Mouse (Mus musculus) embryonic facial prominence, embryonic 13.5 days (tissue): ENCODE results near the gene Il1rapl1. TPM values are rescaled to one million over a fixed set of nuclear protein-coding genes. Genes with fewer than 3 reads are reported as not detected.

ENCODE experiments used
- ATAC-seq: fragments of 200-750 bp; cut with Nextera tagmentation; 2 replicates; pipeline ENCODE4 v1.8.0; 2017; ENCODE audit warnings: low read depth; ENCODE audit not compliant: insufficient number of reproducible peaks, insufficient read depth, low FRiP score, low TSS enrichment
- H3K27ac ChIP-seq: fragments of 300-500 bp; sonication (generic); 2 replicates; pipeline ENCODE4 v1.5.1; 2015; ENCODE audit warnings: moderate library complexity, mild to moderate bottlenecking, inconsistent platforms
- H3K27me3 ChIP-seq: fragments of 300-500 bp; sonication (generic); 2 replicates; pipeline ENCODE4 v1.6.1; 2015; ENCODE audit warnings: mild to moderate bottlenecking, inconsistent platforms
- H3K36me3 ChIP-seq: fragments of 300-500 bp; sonication (generic); 2 replicates; pipeline ENCODE4 v1.6.1; 2015; ENCODE audit warnings: mild to moderate bottlenecking, inconsistent platforms
- H3K4me1 ChIP-seq: fragments of 300-500 bp; sonication (generic); 2 replicates; pipeline ENCODE4 v1.6.1; 2015; ENCODE audit warnings: inconsistent platforms
- H3K4me2 ChIP-seq: fragments of 300-500 bp; sonication (generic); 2 replicates; pipeline ENCODE4 v1.6.1; 2015; ENCODE audit warnings: moderate library complexity, mild to moderate bottlenecking, inconsistent platforms
- H3K4me3 ChIP-seq: fragments of 300-500 bp; sonication (generic); 2 replicates; pipeline ENCODE4 v1.5.1; 2015; ENCODE audit warnings: mild to moderate bottlenecking, inconsistent platforms
- H3K9ac ChIP-seq: fragments of 300-500 bp; sonication (generic); 2 replicates; pipeline ENCODE4 v1.6.1; 2015; ENCODE audit warnings: mild to moderate bottlenecking, inconsistent platforms
- H3K9me3 ChIP-seq: fragments of 300-500 bp; sonication (generic); 2 replicates; pipeline ENCODE4 v1.6.1; 2016; ENCODE audit warnings: inconsistent platforms
- WGBS: fragments of 180-500 bp; shearing (Covaris S2); methylation state at CpG from one replicate; pipeline ENCODE4 v1.1.7; 2015; ENCODE audit warnings: mixed read lengths; 5-methylcytosine and 5-hydroxymethylcytosine counted together
- polyA plus RNA-seq: library from polyadenylated mRNA; unstranded; fragments of >200 nt; fragmentation: Nextera tagmentation; extraction: Ambion mirVana; gene quantifications from 2 replicates; pipeline ENCODE4 v1.2.1, GENCODE M21; 2015

The Il1rapl1 gene
- polyA plus RNA-seq = 1.3 and 1.8 TPM in 2 replicates

DNA sequence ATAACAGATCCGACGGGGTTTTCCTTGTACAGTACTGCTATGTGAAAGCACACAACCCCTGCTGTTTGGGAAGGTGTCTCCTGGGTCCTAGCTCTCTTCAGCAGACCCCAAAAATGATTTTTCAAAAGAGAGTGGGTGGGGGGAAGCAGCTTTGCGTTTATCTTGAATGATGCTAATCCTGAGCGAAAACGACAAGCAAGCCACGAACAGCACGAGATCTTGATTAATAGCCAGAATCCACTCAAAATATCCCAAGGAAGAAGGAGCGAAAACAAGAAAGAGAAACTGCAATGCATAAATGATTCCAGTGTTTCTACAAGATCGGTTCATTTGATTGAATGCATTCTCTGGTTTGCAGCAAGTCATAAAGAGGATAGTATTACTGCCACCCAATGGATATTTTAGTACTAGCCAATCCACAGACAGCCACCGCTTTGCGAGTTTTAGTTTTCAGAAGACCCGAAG lies at the start of gene Il1rapl1:
Gene Il1rapl1, minus strand, starts transcription at position 37 of the 465 bp plus-strand sequence.
- Histone ChIP-seq H3K4me1 (no peaks in the 10 kb centered on the region), H3K9ac (peak within 1 kb of the TSS; percentile 59; the same call in 1 of the 2 replicates), H3K27me3 (peaks cover 11% of the 10 kb centered on the region; the same call in 1 of the 2 replicates), H3K4me3 (peak within 1 kb of the TSS; percentile 42), H3K27ac (no peak within 1 kb of the TSS), H3K4me2 (peak within 1 kb of the TSS; percentile 56), H3K36me3 (no peaks in the 10 kb centered on the region), H3K9me3 (no peaks in the 10 kb centered on the region)
- WGBS = 29% methylated on average over 12 of the region's 12 CpGs
- no peak for ATAC-seq

DNA sequence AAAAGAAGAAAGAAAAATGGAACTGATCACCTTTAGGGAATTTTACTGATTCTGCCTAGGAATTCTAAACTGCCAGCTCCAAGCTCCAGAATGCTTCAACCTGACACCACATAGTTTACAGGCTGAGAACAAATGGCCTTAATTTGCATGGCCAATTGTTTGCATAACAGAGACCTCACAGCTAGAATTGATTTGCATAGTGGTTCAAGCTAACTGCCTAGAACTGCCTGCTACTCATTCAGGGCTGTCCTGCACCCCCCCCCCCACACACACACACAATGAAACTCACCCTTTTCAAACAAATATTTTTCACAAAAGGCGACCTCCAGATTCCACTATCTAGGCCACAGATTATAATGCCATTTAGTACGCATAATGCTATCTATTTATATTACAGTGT lies 42.6 kb upstream of the Il1rapl1 start:
- H3K27me3 ChIP-seq = no peaks in the 10 kb centered on the region
- no peaks in the 10 kb centered on the region for H3K9me3 ChIP-seq
- H3K9ac ChIP-seq = no peak overlapping the region
- no peak overlapping the region for H3K4me2 ChIP-seq
- ATAC-seq = no peak
- no peaks in the 10 kb centered on the region for H3K36me3 ChIP-seq
- H3K4me1 ChIP-seq = no peaks in the 10 kb centered on the region
- 40% methylated on average over 2 of the region's 2 CpGs for WGBS
- H3K4me3 ChIP-seq = no peak overlapping the region
- no peak overlapping the region for H3K27ac ChIP-seq

DNA sequence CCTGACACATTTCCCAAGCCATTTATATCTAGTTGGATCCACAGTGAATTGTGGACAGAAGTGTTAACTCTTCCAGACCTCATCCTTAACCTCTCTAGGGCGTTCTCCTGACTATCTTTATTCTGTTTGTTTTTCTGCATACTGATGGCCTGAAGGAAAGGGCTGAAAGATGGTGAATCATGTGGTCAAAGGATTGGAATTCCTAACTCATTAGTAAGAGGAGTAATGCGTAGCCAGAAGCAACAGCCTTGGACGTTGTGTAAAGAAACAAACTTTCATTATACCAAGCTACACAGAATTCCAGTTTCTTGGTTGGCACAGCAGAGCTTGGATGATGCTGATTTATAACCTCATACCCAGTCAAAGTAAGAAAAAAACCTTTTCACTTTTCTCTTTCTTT lies 10.2 kb upstream of the Il1rapl1 start:
- WGBS = 43% methylated on average over 3 of the region's 3 CpGs
- no peak overlapping the region for H3K4me2 ChIP-seq
- H3K27ac ChIP-seq = no peak overlapping the region
- no peak for ATAC-seq
- no peaks in the 10 kb centered on the region for H3K4me1 ChIP-seq
- no peaks in the 10 kb centered on the region for H3K36me3 ChIP-seq
- H3K9ac ChIP-seq = no peak overlapping the region
- H3K4me3 ChIP-seq = no peak overlapping the region
- H3K27me3 ChIP-seq = no peaks in the 10 kb centered on the region
- H3K9me3 ChIP-seq = no peaks in the 10 kb centered on the region

DNA sequence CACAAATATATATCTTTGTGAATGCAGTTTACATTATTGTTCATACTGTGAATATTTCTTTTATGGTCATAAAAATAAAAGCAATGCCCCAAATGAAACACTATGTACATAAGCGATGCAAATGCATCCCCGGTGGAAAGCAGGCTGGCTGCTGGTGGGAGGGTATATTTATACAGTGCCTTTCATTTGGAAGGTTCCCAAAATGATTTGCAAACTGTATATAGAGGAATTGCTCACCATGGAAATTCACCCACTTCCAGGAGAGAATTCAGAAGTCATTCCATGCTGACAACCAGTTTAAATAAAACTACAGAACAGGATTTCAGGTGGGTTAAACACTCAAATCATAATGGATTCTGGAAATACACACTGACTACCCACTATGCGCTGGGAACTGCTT lies 4.6 kb upstream of the Il1rapl1 start:
- no peak overlapping the region for H3K27ac ChIP-seq
- H3K4me3 ChIP-seq = no peak overlapping the region
- no peaks in the 10 kb centered on the region for H3K9me3 ChIP-seq
- no peak overlapping the region for H3K9ac ChIP-seq
- H3K4me1 ChIP-seq = no peaks in the 10 kb centered on the region
- no peaks in the 10 kb centered on the region for H3K36me3 ChIP-seq
- no peak for ATAC-seq
- 75% methylated on average over 3 of the region's 3 CpGs for WGBS
- no peak overlapping the region for H3K4me2 ChIP-seq
- H3K27me3 ChIP-seq = peaks cover 11% of the 10 kb centered on the region; the same call in 1 of the 2 replicates

DNA sequence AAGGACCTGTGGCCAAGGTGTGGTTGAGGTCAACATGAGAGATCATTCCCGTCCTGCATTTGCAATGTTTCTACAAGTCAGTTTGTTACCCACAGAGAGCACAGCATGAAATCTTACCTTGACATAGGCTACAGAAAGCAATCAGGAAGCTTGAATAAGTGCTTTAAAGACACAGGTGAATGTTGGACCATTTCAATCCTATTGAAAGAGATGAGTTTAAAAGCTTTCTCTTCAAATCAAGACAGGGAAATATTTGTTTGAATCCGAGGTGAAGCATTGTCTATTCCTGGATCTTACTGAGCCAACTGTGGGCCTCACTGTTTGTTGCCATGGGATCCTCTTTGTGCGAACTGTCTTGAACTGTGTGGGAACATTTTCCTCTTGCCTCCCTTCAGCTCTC lies 2.4 kb upstream of the Il1rapl1 start:
- WGBS = 57% methylated on average over 3 of the region's 3 CpGs
- no peaks in the 10 kb centered on the region for H3K36me3 ChIP-seq
- peaks cover 11% of the 10 kb centered on the region; the same call in 1 of the 2 replicates for H3K27me3 ChIP-seq
- no peaks in the 10 kb centered on the region for H3K9me3 ChIP-seq
- no peaks in the 10 kb centered on the region for H3K4me1 ChIP-seq
- H3K27ac ChIP-seq = no peak overlapping the region
- no peak for ATAC-seq
- H3K4me3 ChIP-seq = no peak overlapping the region
- no peak overlapping the region for H3K4me2 ChIP-seq
- H3K9ac ChIP-seq = no peak overlapping the region

DNA sequence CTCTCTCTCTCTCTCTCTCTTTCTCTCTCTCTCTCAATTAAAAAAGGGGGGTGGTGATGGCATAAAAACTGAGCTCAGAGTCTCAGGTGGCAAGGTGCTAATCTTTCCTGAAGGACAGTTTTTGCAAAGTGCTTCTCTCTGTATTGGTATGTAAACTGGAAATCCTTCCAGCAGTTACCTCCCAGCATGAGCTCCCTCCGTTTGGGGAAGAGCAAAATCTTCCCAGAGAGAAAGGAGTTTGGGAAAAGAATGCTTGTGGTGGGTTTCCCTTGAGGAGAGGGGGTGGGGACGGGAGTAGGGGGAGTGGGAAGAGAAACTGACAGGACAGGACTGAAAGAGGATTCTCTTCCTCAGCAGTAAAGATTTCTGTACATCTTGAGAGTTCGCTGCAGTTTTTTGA lies 881 bp upstream of the Il1rapl1 start:
- Histone ChIP-seq H3K27me3 (peaks cover 11% of the 10 kb centered on the region; the same call in 1 of the 2 replicates), H3K4me2 (peak overlapping the region; percentile 56), H3K36me3 (no peaks in the 10 kb centered on the region), H3K9me3 (no peaks in the 10 kb centered on the region), H3K4me1 (no peaks in the 10 kb centered on the region), H3K4me3 (peak overlapping the region; percentile 42), H3K9ac (no peak overlapping the region), H3K27ac (no peak overlapping the region)
- WGBS = 10% methylated on average over 3 of the region's 3 CpGs
- no peak for ATAC-seq

DNA sequence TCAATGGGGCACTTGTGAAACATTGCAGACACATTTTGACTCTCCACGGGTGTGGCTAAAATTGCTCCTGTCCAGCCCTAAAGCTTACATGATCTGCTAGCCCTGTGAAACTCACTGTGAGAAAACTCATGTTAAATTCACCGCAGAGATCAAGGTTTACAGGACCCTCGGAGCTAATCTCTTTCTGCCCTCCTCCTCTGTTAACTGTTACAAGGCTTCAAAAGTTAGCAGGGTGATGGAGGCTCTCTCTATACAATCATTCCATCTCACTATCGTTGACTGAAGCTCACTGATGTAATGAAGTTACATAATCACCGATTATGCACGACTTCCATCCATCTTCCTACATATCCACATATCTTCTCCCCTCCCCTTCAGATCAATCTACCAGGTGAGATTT lies 1.9 kb downstream of the Il1rapl1 start:
- Histone ChIP-seq H3K4me3 (0 out of 2 replicates have a peak overlapping the region, but pooled peaks have one; percentile 3), H3K27me3 (peaks cover 11% of the 10 kb centered on the region; the same call in 1 of the 2 replicates), H3K36me3 (no peaks in the 10 kb centered on the region), H3K4me1 (no peaks in the 10 kb centered on the region), H3K9me3 (no peaks in the 10 kb centered on the region), H3K4me2 (peak overlapping the region; percentile 28; the same call in 1 of the 2 replicates), H3K9ac (no peak overlapping the region), H3K27ac (no peak overlapping the region)
- no peak for ATAC-seq
- 57% methylated on average over 6 of the region's 6 CpGs for WGBS

DNA sequence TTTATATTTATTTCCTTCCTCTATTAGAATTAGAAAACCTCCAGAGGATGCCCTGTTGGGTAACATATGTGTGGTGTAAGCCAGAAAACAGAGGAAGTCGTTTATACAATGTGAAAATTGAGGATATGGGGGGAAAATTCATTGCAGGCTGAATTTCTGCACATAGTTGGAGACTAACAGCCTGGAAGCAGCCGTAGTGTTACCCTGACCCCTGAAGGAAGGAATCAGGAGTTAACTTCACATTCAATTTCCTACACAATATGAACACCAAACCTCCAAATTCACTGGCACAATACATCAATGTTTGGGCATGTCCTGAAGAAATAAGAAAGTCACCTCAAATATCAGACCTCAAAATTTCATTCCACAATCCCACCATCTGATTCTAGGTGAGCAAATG lies 3.2 kb downstream of the Il1rapl1 start:
- no peak overlapping the region for H3K27ac ChIP-seq
- no peak for ATAC-seq
- H3K4me3 ChIP-seq = no peak overlapping the region
- H3K4me2 ChIP-seq = no peak overlapping the region
- no peak overlapping the region for H3K9ac ChIP-seq
- WGBS = 28% methylated on average over 2 of the region's 2 CpGs
- H3K27me3 ChIP-seq = peaks cover 6% of the 10 kb centered on the region; the same call in 1 of the 2 replicates
- H3K9me3 ChIP-seq = no peaks in the 10 kb centered on the region
- no peaks in the 10 kb centered on the region for H3K4me1 ChIP-seq
- no peaks in the 10 kb centered on the region for H3K36me3 ChIP-seq

DNA sequence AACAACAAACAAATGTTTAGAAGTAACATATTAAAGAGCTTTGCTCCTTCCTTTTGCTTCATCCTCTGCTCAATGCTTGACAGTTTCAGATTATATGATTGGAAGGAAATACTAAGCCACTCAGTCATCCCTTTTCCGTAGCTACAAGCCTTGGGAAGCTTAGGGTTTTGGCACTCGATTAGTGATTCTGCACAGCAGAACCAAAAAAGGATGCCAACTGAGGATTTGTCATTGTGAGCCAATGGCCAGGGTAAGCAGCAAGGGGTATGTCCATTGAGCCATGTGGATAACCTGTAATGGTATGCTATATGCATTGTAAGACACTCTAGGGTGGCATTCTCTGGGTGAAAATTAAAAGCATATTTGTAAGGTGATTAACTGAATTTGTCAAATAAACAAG lies 5.7 kb downstream of the Il1rapl1 start:
- H3K36me3 ChIP-seq = no peaks in the 10 kb centered on the region
- no peak overlapping the region for H3K4me3 ChIP-seq
- H3K4me2 ChIP-seq = no peak overlapping the region
- no peak overlapping the region for H3K9ac ChIP-seq
- H3K4me1 ChIP-seq = no peaks in the 10 kb centered on the region
- no peaks in the 10 kb centered on the region for H3K9me3 ChIP-seq
- ATAC-seq = no peak
- WGBS = 70% methylated on average over 2 of the region's 2 CpGs
- no peak overlapping the region for H3K27ac ChIP-seq
- no peaks in the 10 kb centered on the region for H3K27me3 ChIP-seq

DNA sequence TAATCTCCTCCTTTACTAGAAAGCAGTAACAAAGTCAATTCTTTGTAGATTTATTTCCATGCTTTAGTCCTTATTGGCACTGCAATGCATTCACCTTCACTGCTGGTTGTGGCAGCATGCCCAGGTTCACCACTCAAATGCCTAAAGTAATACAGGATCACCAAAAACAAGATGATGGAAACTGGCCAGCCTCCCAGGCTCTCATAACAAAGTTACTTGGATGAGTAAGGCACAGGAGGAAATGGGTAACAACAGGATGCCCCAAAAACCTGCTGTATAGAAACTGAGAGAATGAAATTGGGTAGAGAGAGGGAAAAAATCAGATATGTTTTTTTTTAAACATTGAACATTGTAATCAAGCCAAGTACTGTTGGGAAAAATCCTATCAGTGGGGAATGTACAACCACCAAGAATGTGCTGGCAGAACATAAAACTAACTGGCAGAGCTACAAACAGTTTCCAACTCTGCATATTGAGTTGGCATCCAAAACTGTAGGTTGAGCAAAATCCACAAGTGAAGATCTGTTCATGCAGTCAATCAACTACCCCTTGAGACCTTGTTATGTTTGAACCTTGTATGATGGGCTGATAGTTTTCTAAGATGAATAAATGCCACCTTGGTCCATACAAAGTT lies 21.4 kb downstream of the Il1rapl1 start:
- Histone ChIP-seq H3K36me3 (no peaks in the 10 kb centered on the region), H3K27me3 (no peaks in the 10 kb centered on the region), H3K4me1 (no peaks in the 10 kb centered on the region), H3K9ac (no peak overlapping the region), H3K27ac (no peak overlapping the region), H3K4me2 (no peak overlapping the region), H3K9me3 (no peaks in the 10 kb centered on the region), H3K4me3 (no peak overlapping the region)
- ATAC-seq = no peak

DNA sequence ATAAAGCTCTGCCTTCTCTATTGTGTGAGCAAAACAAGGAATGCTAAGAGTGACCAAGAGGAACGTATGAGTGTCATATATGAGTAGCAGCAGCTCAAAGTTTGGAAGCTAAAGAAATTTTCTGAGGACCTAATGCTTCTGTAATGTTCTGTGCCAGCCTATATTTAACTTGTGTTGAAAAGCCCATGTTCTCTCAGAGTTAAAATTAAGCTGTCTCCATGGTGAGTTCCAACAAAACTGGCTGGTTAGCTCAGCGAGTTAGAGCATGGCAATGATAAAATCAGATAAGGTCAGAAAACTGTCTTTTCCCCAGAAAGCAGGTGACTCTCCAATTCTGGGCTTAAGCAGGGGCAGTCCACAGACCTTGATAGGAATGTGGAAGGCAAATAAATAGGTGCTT lies 25.6 kb downstream of the Il1rapl1 start:
- no peak overlapping the region for H3K4me3 ChIP-seq
- H3K9ac ChIP-seq = no peak overlapping the region
- 64% methylated on average over 2 of the region's 2 CpGs for WGBS
- no peaks in the 10 kb centered on the region for H3K27me3 ChIP-seq
- no peaks in the 10 kb centered on the region for H3K36me3 ChIP-seq
- no peak overlapping the region for H3K4me2 ChIP-seq
- no peak overlapping the region for H3K27ac ChIP-seq
- H3K9me3 ChIP-seq = no peaks in the 10 kb centered on the region
- no peaks in the 10 kb centered on the region for H3K4me1 ChIP-seq
- ATAC-seq = no peak

DNA sequence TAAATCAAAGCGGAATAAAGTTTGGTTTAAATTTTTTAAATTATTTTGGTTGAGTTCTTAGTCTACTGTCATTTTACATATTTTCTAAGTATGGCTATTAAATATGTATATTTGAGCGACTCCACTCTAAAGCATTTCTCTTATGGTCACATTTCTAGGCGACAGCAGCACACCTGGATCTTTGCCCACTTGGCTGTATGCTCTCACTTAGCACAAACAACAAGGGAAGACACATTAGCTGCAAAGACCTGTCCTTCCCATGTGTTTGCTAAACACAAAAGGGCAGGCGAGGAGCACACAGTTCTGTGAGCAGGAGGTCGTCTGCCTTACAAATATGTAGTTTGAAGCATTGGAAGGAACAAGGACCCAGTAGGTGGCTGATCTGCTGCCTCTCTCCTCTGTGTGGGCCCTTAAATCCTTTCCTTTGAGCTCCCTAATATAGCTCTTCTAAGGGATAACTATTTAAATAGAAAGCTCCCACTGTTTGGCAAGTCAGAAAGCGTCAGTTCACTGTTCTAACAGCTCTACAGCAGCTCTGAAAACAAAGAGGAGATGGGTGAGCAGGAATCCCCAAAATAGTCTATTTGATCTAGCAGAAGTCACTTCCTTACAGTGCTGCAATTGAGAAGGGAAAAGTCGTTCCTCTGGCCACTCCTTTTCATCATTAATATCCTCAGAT lies 42.6 kb downstream of the Il1rapl1 start:
- H3K9me3 ChIP-seq = no peaks in the 10 kb centered on the region
- no peak overlapping the region for H3K27ac ChIP-seq
- no peaks in the 10 kb centered on the region for H3K4me1 ChIP-seq
- 41% methylated on average over 7 of the region's 7 CpGs for WGBS
- H3K9ac ChIP-seq = no peak overlapping the region
- H3K4me2 ChIP-seq = no peak overlapping the region
- H3K4me3 ChIP-seq = no peak overlapping the region
- ATAC-seq = no peak
- no peaks in the 10 kb centered on the region for H3K27me3 ChIP-seq
- H3K36me3 ChIP-seq = no peaks in the 10 kb centered on the region
